Mouse (Mus musculus) liver, embryonic 15.5 days (tissue): Measurements from ENCODE around the gene Palb2. TPM values are rescaled to one million over a fixed set of nuclear protein-coding genes. Genes with fewer than 3 reads are reported as not detected.
A peak's percentile ranks its signal among the peaks of the same experiment; 100 is the strongest.

Source experiments
- ATAC-seq: fragments of 200-750 bp; cut with Nextera tagmentation; 2 replicates; pipeline ENCODE4 v1.8.0; 2017; ENCODE audit warnings: moderate number of reproducible peaks, mild to moderate bottlenecking, moderate library complexity; ENCODE audit not compliant: insufficient read depth
- H3K27ac ChIP-seq: fragments of 300-500 bp; sonication (generic); replicated peaks from 2 replicates; pipeline ENCODE4 v1.5.1; 2015; ENCODE audit warnings: mild to moderate bottlenecking, inconsistent platforms
- H3K27me3 ChIP-seq: fragments of 300-500 bp; sonication (generic); 2 replicates; pipeline ENCODE4 v1.6.1; 2015; ENCODE audit warnings: mild to moderate bottlenecking, inconsistent platforms
- H3K36me3 ChIP-seq: fragments of 300-500 bp; sonication (generic); replicated peaks from 2 replicates; pipeline ENCODE4 v1.6.1; 2015; ENCODE audit warnings: moderate library complexity, mild to moderate bottlenecking, inconsistent platforms
- H3K4me1 ChIP-seq: fragments of 300-500 bp; sonication (generic); replicated peaks from 2 replicates; pipeline ENCODE4 v1.6.1; 2015; ENCODE audit warnings: inconsistent platforms
- H3K4me2 ChIP-seq: fragments of 300-500 bp; sonication (generic); 2 replicates; pipeline ENCODE4 v1.6.1; 2015; ENCODE audit warnings: moderate library complexity, mild to moderate bottlenecking, inconsistent platforms
- H3K4me3 ChIP-seq: fragments of 300-500 bp; sonication (generic); replicated peaks from 2 replicates; pipeline ENCODE4 v1.5.1; 2015; ENCODE audit warnings: mild to moderate bottlenecking, inconsistent platforms
- H3K9ac ChIP-seq: fragments of 300-500 bp; sonication (generic); 2 replicates; pipeline ENCODE4 v1.6.1; 2015; ENCODE audit warnings: moderate library complexity, mild to moderate bottlenecking, inconsistent platforms
- H3K9me3 ChIP-seq: fragments of 300-500 bp; sonication (generic); replicated peaks from 2 replicates; pipeline ENCODE4 v1.6.1; 2016; ENCODE audit warnings: inconsistent platforms
- WGBS: fragments of 180-500 bp; shearing (Covaris S2); methylation state at CpG from one replicate; pipeline ENCODE4 v1.1.7; 2015; ENCODE audit warnings: mixed read lengths; ENCODE audit not compliant: insufficient replicate concordance; 5-methylcytosine and 5-hydroxymethylcytosine counted together
- polyA plus RNA-seq: library from polyadenylated mRNA; unstranded; fragments of >200 nt; fragmentation: Nextera tagmentation; extraction: Ambion mirVana; gene quantifications from 2 replicates; pipeline ENCODE4 v1.2.1, GENCODE M21; 2015

Palb2 gene
- polyA plus RNA-seq, 1 experiment from 2014 or later = 11.9 TPM

- H3K4me3 ChIP-seq = peak overlapping the region; percentile 93
- peaks cover 21% of the 10 kb centered on the region for H3K36me3 ChIP-seq
- WGBS = 5% methylated on average over 31 of the region's 31 CpGs
- peak overlapping the region; percentile 88 for H3K9ac ChIP-seq
- ATAC-seq = no peak
- peaks cover 40% of the 10 kb centered on the region for H3K4me1 ChIP-seq
- H3K4me2 ChIP-seq = peak overlapping the region; percentile 96
- no peaks in the 10 kb centered on the region for H3K27me3 ChIP-seq
- no peaks in the 10 kb centered on the region for H3K9me3 ChIP-seq
- peak overlapping the region; percentile 83 for H3K27ac ChIP-seq
These were observed 66.5 kb downstream of the Palb2 start for GRCm38 (mm10) chr7:122066102-122066944.

DNA sequence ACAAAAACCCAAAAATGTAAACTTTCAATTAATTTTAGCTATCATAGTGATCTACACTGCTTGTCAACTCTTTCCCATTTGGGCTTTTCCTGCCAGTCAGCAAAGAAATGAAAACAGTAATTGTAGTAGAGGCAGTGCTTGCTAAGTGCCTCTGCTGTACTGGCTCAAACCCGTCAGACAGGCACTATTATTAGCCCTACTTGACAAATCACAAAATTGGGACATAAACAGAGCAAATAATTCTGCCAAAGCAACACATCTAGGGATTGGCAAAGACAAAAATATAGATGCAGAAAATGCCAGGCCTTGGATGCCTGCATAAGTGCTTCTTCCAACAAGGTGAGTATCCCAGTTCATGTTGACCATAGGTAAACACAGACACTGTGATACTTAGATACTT lies 67.1 kb downstream of the Palb2 start:
- no peaks in the 10 kb centered on the region for H3K27me3 ChIP-seq
- H3K27ac ChIP-seq = no peak overlapping the region
- peak overlapping the region; percentile 96 for H3K4me2 ChIP-seq
- no peak for ATAC-seq
- H3K4me1 ChIP-seq = peaks cover 38% of the 10 kb centered on the region
- no peak overlapping the region for H3K9ac ChIP-seq
- WGBS = 52% methylated on average over 1 of the region's 1 CpGs
- H3K9me3 ChIP-seq = no peaks in the 10 kb centered on the region
- peaks cover 17% of the 10 kb centered on the region; the same call in 1 of the 2 replicates for H3K36me3 ChIP-seq
- peak overlapping the region; percentile 93; the same call in 1 of the 2 replicates for H3K4me3 ChIP-seq

Other genes with a start within 250 kb of the Palb2 start
- 9.2 and 10.0 TPM in 2 replicates for gene Cog7, start 151.3 kb downstream of the Palb2 start, polyA plus RNA-seq
- gene Gga2, start 111.8 kb downstream of the Palb2 start, polyA plus RNA-seq = 33.8 and 34.6 TPM in 2 replicates
- 15.6 and 16.2 TPM in 2 replicates for gene Ubfd1, start 65.8 kb downstream of the Palb2 start, polyA plus RNA-seq
- 7.0 and 8.9 TPM in 2 replicates for gene Ears2, start 65.7 kb downstream of the Palb2 start, polyA plus RNA-seq
- 383 and 425 TPM in 2 replicates for gene Ndufab1, start 31.1 kb downstream of the Palb2 start, polyA plus RNA-seq
- gene Dctn5, start 56 bp upstream of the Palb2 start, polyA plus RNA-seq = 45.5 and 47.0 TPM in 2 replicates
- 102 and 110 TPM in 2 replicates for gene Plk1, start 26.5 kb upstream of the Palb2 start, polyA plus RNA-seq
- 0.06 TPM in 1 of 2 replicates, not detected in the other for gene Ern2, start 53.2 kb upstream of the Palb2 start, polyA plus RNA-seq
- 1.5 and 2.0 TPM in 2 replicates for gene Chp2, start 86.5 kb upstream of the Palb2 start, polyA plus RNA-seq
- gene Prkcb, start 155.8 kb upstream of the Palb2 start, polyA plus RNA-seq = 4.0 and 5.1 TPM in 2 replicates